Mouse (Mus musculus): ENCODE measurements at regions not wholly inside any gene's neighbourhood (a gene's known extent, or its start where the extent isn't known, plus 50 kb on each side); places are given as distances from the start of the nearest gene placed in this dataset.

DNA sequence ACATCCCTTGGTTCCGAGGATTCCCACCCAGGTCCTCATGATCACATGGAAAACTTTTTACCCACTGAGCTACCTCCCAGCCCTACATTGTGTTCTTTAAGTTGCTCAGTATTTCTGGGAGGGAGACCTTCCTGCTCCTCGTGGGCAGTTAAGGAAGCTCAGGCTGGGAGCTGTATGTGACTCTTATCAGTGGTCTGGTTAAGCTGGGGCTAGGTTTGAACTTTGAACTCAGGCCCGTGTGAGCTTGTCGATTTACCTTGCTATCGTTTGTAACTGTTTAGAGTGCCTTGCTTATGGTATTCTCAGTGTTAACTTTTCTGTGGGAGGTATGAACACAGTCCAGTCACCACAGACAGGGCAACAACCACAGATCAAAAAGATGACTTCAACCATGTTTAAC is 68.4 kb upstream of the Tpm1 start:
- no peak for DNase-seq

DNA sequence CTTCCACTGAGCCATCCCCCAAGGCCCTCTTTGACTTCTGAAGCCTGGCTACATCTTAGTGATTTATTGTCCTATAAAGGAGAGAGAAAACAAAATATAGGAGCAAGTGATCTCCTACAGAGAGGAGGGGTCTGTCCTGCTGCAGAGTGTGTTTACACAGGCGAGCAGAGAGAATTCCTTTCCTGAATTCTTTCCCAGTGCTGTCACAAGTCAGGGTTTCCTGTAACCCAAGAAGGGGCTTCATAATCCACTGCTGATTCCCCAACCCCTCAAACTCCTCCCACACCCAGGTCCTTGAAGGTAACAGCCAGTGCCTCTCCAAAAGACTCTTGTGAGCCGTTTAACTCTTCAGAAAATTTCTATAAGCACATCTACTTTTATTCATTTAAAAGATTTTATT is 66.8 kb upstream of the Tpm1 start:
- no peak for DNase-seq

DNA sequence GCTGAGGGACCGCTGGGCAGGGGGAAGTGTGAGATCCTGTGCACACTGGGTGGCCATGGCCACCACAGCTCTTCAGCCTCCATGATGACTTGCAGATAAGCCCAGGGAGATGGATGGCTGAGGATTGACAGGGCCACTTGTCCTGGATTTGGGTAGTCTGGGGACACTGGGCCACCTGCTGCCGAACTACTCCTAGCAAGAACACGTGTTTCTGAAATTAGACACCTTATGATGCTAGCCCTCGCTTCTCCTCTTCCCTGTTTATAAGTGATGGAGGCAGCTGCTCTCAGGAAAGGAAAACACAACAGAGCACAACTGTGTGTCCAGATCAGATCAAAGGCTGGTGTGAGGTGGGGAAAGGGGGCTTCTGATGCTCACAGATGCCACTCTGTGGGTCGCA is 64.9 kb upstream of the Tpm1 start:
- DNase-seq = no peak

DNA sequence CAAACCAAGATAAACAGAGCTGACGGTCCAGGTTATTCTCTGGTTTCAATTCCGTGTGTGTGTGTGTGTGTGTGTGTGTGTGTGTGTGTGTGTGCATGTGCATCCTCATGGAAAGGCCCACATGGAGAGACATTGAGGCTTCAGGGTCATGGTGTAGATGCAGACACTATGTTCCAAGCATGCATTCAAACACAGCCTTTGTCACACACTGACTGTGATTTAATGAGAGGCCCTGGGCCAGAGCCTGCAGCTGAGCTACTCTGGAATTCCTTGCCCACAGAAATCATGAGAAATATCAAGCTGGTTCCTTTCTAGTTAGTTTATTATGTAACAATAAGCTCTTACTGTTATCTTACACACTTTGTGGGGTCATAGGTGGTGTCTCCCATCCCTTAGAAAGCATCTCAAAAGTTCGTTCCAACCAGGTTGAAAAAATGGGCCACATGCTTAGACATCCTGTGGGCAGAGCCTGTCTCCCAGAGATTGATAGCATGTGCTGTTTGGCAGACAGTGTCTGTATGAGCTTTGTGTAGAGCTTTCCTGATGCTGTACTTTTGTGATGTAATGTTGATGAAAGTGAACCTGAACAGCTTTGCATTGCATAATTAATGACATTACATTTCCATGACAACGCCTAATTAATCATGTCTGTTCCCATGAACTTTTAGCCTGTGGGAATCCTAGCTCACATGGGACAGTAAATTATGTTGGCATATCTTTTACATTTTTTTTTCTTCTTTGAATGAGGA is 62.8 kb upstream of the Tpm1 start:
- DNase-seq = no peak

DNA sequence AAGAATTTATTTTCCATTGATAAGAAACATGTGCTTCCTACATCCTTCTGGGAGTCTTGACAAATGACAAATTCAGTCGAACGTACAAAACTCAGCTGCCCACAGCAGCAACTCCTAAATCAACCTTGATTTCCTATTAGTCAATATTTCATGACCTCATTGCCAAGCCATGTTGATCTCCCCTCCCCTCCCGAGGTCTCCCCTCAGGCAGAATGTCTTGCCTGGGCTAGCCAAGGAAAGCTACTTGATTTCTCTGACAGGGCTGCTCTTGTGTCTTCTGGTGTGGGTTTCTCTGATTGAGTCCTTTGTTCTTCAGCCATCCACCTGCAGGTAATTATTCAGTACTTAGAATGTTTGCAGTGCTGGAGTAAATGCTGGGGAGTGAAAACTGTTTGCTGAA is 58.7 kb upstream of the Tpm1 start:
- no peak for DNase-seq

DNA sequence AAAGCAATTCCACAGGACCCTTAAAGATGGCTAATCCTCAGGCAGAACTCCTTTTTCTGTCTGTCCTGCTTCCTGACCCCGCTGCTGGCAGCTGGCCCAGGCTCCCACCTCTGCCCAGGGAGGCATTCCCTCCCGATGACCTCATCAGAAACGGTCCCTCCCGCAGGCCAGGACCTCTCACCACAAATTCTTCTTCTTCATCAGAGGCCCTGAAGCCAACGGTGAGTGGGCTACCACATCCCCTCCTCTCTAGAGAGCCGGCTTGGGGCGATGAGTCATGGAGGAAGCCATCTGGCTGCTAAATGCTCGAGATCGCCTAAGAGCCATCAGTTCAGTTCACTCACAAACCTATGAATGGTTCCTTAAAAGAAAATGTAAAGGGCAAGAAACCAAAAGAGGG is 56.7 kb upstream of the Tpm1 start:
- DNase-seq = peak; percentile 49

DNA sequence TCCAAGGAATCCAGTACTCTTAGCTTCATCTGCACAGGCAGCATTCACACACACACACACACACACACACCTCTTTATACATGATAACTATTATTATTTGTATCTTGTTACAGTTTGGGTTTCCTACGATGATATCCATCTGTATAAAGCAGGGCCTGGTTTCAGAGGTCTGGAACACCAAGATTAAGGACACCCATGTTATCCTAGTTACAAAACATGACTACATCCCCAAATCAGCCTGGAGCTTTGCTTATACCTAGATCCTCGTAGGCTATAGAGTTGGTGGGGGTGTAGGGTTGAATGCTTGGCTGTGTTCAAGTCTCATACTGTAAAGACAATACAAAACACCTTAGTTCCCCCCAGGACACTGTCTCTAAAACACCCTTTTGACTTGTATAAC is 56.0 kb upstream of the Tpm1 start:
- DNase-seq = no peak

DNA sequence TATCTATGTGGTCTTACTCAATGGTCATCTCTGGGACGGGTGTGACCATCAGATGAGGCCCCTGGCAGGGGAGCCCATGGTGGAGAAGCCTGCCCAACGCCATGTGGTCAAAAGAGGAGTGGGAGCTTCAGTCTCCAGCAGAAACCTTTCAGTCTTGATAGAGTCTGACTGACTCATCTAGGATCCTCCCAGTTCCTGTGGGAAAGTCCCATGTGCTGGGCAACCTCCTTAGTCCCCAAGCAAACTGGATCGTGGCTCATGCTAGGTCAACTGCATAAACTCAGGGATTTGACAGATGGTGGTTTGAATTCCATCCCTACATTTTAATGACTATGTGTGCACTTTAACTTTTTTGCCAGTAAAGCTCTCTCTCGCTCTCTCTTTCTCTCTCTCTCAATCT is 55.4 kb upstream of the Tpm1 start:
- no peak for DNase-seq

DNA sequence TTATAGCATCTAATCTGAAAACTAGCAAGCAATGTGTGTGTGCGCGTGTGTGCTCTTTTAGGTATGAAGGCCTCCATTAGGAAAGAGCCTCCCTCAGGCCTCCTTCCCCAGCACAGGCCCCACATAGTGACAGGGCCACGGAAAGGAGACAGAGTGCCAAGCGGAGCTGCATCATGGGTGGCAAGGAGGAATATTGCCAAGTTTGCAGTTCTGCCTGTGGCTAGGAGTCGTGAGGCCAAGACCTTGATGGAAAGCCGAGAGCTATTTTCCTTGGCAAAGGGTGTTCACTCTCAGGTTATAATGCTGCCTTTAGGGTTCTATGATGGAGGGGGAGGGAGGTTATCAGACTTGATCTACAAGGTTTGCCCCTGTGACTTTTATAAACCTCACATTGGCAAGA is 53.4 kb upstream of the Tpm1 start:
- peak; percentile 31 for DNase-seq

DNA sequence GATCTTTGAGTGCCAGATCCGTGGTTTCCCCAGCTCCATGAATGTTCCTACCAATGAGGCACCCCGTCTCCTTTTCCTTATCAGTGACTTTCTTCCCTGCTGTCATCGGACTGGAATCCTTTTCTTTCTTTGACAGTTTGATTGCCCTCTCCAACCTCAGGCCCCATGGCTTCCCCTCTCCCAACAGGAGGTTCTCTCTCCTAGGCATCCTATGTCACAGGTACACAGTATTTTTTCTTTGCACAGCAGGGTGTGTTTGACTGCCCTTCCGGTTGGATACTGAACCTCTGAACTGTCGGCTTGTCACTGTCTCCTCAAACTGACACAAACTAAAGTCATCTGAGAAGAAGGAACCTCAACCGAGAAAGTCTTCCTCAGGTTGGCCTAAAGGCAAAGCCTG is 50.3 kb upstream of the Tpm1 start:
- no peak for DNase-seq
